Mouse (Mus musculus) adipocyte (in vitro differentiated cells): Measurements from ENCODE around the gene Vmn1r220.
"Not testable (repeated sequence)": the region's sequence is repeated elsewhere in the genome, so short reads cannot be mapped to it uniquely, and the experiment has no call there.

Experiments used
- DNase-seq: peaks from one replicate; pipeline ENCODE4 v3.0.0-alpha.2; 2016; ENCODE audit warnings: low spot score

Gene Vmn1r220

DNA sequence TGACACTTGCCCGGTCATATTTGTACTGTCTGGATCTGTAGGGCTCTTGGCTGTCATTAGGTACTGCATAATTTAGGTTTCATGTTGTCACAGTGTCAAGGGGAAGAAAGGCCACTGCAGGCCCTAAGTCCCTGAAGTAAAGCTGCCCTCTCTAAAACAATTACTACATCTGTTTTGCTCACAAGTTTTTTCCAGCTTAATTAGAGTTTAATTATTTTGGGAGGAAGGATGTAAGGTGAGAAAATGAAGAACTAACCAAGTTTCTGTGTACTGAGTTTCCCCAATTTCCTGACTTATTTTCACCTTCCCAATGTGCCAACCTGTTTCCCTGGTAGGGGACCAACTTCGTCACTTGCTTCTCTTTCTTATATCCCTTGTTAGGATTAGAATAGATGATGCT lies at the start of gene Vmn1r220:
TSS of gene Vmn1r220 (minus strand) at position 101 of the 400 bp plus-strand sequence.
- no peak for DNase-seq

DNA sequence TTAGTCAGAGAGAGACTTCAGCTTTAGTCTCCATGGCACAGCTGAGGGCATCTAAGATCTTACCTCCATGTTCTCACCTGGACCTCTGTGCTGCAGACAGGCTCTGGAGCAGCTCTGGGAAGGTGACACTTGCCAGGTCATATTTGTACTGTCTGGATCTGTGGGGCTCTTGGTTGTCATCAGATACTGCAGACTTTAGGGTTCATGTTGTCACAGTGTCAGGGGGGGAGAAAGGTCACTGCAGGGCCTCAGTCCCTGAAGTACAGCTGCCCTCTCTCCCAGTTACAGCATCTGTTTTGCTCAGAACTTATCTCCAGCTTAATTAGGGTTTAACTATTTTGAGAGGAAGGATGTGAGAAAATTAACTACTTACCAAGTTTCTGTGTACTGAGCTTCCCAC lies 48.1 kb upstream of the Vmn1r220 start, which contains the start of gene Vmn1r222:
TSS of gene Vmn1r222 (minus strand) at position 101 of the 400 bp plus-strand sequence.
- not testable (repeated sequence) for DNase-seq

DNA sequence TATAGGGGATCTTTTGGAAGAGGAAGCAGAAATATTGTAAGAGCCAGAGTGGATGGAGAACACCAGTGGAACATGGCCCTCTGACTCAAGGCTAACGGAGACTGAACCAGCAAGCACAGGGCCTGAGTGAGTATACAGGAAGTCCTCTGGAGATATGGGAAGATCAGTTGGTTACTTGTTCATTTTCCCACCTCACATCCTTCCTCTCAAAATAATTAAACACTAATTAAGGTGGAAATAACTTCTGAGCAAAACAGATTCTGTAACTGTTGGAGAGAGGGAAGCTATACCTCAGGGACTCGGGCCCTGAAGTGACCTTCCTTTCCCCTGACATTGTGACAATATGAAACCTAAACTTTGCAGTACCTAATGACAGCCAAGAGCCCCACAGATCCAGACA lies 26.1 kb upstream of the Vmn1r220 start, which contains the start of gene Vmn1r221:
TSS of gene Vmn1r221 (plus strand) at position 301 of the 400 bp plus-strand sequence.
- DNase-seq, result not testable (repeated sequence)

- not testable (repeated sequence) for DNase-seq
These were observed 16.1 kb upstream of the Vmn1r220 start for GRCm38 (mm10) chr13:23203885-23204284.

- not testable (repeated sequence) for DNase-seq
These were observed 21.3 kb downstream of the Vmn1r220 start for GRCm38 (mm10) chr13:23166471-23166870.

DNA sequence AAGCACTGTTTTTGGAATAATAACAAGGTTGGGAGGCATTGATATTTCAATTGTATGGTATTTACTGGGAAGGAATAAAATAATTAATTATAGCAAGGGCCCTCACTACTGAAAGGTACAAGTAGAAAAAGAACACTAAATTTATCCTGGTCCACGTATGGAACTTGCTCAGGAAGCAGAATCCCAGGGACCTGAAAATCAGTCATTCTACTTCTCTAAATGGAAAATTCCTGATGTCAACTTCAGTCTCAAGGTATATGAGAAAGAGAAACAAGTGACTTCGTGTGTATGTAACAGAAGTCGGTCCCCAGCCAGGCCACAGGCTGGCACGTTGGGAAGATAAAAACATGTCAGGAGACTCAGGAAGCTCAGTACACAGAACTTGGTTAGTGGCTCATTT lies 28.8 kb downstream of the Vmn1r220 start, which contains the start of gene Vmn1r219:
TSS of gene Vmn1r219 (plus strand) at position 301 of the 400 bp plus-strand sequence.
- no peak for DNase-seq

DNA sequence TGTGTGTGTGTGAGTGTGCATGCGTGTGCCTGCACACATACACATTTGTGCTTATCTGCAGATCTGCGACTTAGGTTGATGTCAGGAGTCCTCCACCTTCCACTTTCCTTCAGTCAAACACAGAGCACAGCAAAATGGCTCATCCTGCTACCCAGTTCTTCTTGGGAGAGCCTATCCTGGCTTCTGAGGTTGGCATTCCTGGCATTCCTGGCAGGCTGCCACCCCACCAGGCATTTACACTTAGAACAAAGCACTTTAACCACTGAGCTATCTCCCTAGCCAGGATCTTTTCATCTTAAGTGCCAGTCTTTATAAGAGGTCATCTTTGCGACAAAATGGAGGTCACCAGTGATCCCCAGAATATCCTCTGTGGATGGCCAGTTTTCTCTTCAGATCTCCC lies 29.9 kb downstream of the Vmn1r220 start:
- no peak for DNase-seq

- DNase-seq, result no peak
These were observed 48.9 kb downstream of the Vmn1r220 start for GRCm38 (mm10) chr13:23138880-23139279.

- no peak for DNase-seq
These were observed 54.3 kb downstream of the Vmn1r220 start for GRCm38 (mm10) chr13:23133501-23133900.

- DNase-seq, result no peak
These were observed 54.7 kb downstream of the Vmn1r220 start, which contains the start of gene Vmn1r218 for GRCm38 (mm10) chr13:23133099-23133498. Gene Vmn1r218, plus strand, starts transcription at chr13:23133155.
